Mouse (Mus musculus) common myeloid progenitor, adult 5-6 weeks (primary cell): ENCODE measurements around the gene Opcml. TPM values are rescaled to one million over a fixed set of nuclear protein-coding genes. Genes with fewer than 3 reads are reported as not detected.

Experiments used
- ATAC-seq: replicated peaks from 2 replicates; pipeline ENCODE4 v1.8.0; 2016; ENCODE audit warnings: low read depth, mild to moderate bottlenecking, moderate TSS enrichment, inconsistent platforms; ENCODE audit not compliant: poor library complexity, severe bottlenecking
- total RNA-seq: library from RNA; stranded (forward); fragments of 200-1000, 187-1606 nt; gene quantifications from 2 replicates; pipeline ENCODE4 v1.2.3, GENCODE M21; 2017

Gene Opcml
- total RNA-seq, 1 experiment from 2014 or later: not detected

- no peak for ATAC-seq
Observed at GRCm38 (mm10) chr9:28800100-28800499, 1009.5 kb downstream of the Opcml start.

GRCm38 (mm10) chr9:28806666-28807065 is 1016.1 kb downstream of the Opcml start:
- no peak for ATAC-seq

DNA sequence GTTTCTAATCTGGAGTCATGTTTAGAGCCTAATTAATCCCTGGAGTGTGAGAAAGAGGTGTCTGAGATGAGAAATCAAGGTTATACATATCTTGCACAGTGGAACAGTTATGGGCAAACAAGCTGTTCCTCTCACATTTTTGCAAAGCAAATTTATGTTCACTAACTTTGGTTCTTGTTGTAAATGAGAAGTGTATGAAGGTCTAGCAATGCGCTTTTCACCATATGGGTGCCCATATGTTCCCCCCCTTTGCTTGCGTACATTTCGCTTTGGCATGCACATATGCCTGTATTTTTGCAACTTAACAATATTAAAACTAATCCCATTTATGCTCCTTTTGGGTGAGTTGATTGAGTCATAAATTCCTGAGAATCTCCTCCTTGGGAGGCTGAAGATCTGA is 1031.5 kb downstream of the Opcml start:
- ATAC-seq: no peak

DNA sequence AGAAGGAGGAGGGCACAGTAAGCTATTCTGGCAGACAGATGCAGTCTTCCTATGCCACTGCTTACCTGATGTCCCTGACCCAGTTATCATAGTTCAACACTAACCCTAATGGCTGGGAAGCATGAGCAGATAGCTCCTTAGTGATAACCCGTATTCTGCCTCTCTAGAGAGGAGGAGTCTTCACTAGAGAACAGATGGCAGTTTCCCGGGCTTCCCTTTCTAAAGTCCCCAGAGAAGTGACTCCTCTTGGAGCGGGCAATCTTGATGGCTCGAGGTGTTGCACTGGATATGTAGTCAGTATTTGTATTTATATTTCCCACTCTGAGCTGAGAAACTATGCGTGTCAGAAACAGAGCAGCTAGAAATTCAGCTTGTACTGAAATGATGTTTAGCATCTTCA is 1031.9 kb downstream of the Opcml start:
- ATAC-seq: no peak

GRCm38 (mm10) chr9:28825821-28826220 is 1035.2 kb downstream of the Opcml start:
- no peak for ATAC-seq

- ATAC-seq: no peak
Observed at GRCm38 (mm10) chr9:28845961-28846570, 1055.5 kb downstream of the Opcml start.

GRCm38 (mm10) chr9:28855826-28856225 is 1065.3 kb downstream of the Opcml start:
- ATAC-seq: no peak

- no peak for ATAC-seq
Observed at GRCm38 (mm10) chr9:28861983-28862382, 1071.4 kb downstream of the Opcml start.

DNA sequence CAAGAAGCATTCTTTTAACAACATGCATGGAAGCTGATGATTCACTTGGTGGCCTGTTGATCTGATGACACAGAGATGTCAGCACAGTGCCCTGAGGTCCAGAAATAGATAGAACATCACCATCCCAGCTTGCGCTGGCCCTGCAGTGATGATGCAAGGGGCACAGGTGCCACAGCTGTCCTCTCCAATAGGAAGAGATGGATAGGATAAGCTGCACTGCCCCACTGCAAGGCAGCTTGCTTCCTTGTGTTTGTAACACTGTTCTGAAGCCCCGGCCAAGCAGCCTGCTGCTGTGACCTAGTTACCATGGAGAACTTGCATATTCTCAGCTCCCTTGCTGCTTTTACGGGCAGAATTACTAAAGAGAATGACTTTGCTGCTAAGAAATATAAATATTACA is 1076.7 kb downstream of the Opcml start:
- no peak for ATAC-seq

- no peak for ATAC-seq
Observed at GRCm38 (mm10) chr9:28870478-28870877, 1079.9 kb downstream of the Opcml start.

DNA sequence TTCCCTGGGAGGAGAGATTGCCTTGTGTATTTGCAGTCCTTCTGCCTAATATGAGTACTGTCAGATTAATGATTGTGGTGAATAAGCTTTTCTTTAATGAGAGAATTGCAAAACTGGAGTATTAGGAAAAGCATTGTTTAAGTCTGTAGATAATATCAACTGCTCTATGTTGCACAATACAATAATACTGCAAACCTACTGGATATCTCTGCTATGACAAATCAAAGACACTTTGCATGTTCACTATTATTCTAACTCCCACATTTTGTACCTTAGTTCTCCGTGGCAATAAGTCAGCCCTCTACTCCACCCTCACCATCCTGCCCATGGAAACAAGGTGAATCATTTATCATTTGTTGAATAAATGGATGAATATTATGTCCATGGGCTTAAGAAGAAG is 1092.0 kb downstream of the Opcml start:
- no peak for ATAC-seq

DNA sequence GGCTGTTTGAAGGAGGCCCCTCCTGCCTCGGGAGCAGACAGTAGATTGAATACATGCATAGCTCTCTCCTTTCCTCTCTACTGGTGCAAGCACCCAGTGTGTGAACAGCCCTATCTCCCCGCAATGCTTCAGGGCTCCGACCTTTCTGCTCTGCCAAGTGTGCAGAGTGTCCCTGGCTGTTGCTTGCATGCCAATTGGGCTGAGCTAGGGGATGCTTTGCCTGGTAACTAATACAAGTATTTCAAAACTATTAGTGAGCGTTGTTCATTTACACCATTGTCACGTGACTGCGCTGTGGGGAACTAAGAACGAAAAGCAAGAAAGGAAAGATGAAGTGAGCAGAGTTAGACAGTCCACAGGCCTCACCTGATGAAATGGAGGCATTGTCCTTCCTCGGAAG is 1101.0 kb downstream of the Opcml start:
- no peak for ATAC-seq

- no peak for ATAC-seq
Observed at GRCm38 (mm10) chr9:28903291-28903690, 1112.7 kb downstream of the Opcml start.

- no peak for ATAC-seq
Observed at GRCm38 (mm10) chr9:28909738-28910137, 1119.2 kb downstream of the Opcml start.

DNA sequence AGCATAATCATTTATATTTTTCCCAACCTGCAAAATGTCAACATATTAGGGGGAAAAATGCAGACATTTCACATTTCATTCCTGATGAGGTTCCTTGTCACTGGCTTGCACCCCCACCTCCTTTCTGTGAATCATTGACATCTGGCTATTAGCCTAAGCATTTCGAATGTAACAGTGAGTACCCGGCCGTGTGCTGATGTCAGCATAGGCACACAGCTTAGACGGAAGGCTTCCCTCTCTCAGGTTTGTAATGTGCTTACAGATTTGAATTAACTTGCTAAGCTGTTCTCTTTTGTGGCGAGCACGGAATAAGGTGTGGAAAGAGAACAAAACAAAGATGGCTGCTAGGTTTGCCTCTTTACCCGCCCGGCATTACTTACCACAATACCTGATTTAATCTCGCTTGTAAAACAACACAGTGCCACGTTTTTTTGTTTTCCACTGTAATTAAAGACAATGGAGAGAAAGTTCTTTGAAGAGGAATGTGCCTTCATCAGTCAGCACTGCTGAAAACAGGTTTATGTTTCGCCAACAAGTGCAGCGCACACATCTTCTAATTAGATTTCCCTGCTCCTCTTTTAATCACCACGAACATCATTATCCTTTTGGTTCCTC is 1121.1 kb downstream of the Opcml start:
- ATAC-seq: no peak

DNA sequence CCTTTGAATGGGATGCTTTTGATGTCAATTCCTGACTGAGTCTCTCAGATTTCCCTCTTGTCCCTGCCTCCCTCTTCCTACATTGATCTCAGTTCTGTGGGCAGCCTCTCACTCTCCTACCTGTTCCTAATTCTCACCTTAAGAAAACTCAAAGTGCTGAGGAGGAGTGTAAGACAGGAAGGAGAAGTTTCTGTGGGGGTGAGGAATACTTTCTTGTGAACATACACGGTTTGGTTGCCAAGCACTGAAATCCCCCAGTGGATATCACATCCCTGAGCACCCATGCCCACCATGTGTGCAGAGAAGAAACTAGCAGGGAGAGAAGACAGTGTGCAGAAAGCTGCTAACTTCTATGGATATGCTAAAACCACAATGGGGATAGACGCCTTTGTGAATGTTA is 1141.5 kb downstream of the Opcml start:
- ATAC-seq: no peak

GRCm38 (mm10) chr9:28937163-28937562 is 1146.6 kb downstream of the Opcml start:
- ATAC-seq: no peak

- ATAC-seq: no peak
Observed at GRCm38 (mm10) chr9:28937980-28938379, 1147.4 kb downstream of the Opcml start.

- no peak for ATAC-seq
Observed at GRCm38 (mm10) chr9:28940901-28941300, 1150.3 kb downstream of the Opcml start.

DNA sequence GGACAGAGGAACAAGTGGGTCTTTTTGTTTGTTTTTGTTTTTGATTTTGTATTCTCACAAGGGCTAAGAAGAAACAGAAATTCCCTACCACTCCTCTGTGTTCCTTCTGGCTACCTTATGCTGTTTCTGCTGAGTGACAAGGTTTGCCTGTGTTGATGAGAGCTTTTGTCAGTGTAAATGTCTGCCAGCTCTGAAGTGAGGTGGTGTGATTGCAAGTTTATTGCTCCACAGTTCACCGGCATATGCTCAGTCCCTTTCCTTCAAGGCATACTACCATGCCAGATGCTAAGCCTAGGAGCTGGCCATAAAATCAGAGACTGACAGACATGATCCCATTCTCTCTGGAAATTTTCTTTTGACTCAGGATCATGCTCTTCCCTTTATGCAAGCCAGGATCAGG is 1178.9 kb downstream of the Opcml start:
- ATAC-seq: no peak
